Mouse (Mus musculus) kidney, adult 8-10 months (tissue): Measurements from ENCODE around the gene Atf7ip.
"Not testable (repeated sequence)": the region's sequence is repeated elsewhere in the genome, so short reads cannot be mapped to it uniquely, and the experiment has no call there.

Source experiments
- DNase-seq, 2 experiments: peaks; one replicate each; pipeline ENCODE4 v3.0.0; 2022

The Atf7ip gene

GRCm38 (mm10) chr6:136505867-136506266 lies at the start of gene Atf7ip:
Gene Atf7ip (plus strand): TSS chr6:136506167.
- not testable (repeated sequence) for DNase-seq

DNA sequence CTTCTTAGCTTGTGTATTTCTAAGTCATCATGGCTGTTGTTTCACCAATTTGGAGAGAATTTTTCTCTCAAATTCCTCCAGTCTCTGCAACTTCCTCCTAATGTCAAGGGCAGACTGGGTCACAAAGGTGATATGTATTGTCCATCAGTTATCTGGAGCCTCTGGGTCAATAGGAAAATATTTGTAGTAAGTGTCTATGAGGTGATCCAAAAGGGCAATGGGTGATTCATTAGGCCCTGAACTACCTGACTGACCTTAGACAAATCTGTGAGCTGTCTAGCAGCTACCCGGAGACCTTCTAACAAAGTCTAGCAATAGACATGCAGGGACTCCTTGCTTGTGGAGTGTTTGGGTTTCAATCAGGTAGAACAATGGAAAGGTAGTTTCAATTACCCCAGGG lies 49.7 kb upstream of the Atf7ip start:
- DNase-seq, result no peak

DNA sequence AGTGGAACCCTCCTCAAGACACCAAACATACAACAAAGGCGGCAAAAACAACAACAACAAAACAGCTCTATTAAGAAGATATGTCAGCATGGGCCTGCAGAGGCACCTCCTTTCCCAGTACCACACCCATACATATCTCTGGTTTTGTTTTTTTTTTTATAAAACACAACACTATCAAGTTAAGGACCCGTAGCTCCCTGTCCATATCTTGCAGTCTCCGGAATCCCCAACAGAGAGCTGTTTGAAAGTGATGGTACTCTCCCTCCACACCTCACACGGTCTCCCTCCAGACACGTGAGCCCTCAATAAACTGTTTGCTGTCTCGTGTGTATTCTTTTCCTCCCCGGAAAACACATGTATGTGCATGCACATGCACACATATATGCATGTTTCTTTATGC lies 46.8 kb upstream of the Atf7ip start:
- no peak for DNase-seq

DNA sequence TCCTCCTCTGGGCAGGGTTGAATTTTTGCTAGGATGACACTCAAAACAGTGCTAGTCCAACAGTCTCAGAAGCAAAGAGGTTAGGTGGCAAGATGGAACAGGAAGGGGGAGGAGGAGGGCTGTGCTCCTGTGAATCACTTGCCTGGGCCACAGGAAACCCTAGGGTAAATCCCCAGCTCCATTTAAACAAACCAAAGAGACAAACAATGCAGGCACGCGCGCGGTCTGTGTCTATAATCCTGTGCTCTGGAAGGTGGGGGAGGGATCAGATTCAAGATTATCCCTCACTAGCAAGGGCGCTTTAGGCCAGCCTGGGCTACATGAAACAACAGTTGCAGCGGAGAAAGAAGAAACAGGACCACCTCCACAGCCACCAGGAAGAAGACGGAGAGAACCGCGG lies 42.5 kb upstream of the Atf7ip start:
- no peak for DNase-seq

GRCm38 (mm10) chr6:136464121-136464621 lies 41.8 kb upstream of the Atf7ip start:
- DNase-seq, result peak; percentile 37 to 68

- peak; percentile 73 to 85 for DNase-seq
Measured at GRCm38 (mm10) chr6:136465021-136465420, 40.9 kb upstream of the Atf7ip start.

- peak; percentile 45 to 66 for DNase-seq
Measured at GRCm38 (mm10) chr6:136465959-136466381, 40.0 kb upstream of the Atf7ip start.

- peak; percentile 80 to 88 for DNase-seq
Measured at GRCm38 (mm10) chr6:136466956-136467750, 38.8 kb upstream of the Atf7ip start.

- DNase-seq, result no peak
Measured at GRCm38 (mm10) chr6:136467837-136468236, 38.1 kb upstream of the Atf7ip start.

DNA sequence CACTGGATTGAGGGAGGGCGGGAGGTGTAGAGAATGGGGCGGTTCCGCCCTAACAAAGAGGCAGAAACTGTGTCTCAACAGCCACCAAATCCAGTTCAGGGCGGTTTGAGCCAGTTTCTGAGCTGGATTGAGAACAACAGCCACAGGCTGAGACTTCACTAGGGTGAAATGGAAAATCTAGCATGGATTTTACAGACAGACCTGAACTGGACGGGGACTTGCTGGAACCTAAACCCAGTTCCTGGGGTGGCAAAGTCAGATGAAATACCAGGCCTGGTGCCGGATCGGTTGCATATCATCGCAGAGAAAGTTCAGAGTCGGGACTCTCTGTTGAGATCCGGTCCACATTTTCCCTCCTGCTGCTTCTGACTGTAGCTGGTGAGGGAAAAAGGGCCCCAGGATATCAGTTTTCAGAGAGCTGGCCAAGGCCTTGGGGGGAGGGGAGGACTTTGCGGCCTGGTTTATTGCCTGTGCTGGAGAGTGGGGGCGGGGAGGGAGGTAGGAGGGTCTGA lies 37.5 kb upstream of the Atf7ip start:
- DNase-seq, result peak; percentile 96 to 97

DNA sequence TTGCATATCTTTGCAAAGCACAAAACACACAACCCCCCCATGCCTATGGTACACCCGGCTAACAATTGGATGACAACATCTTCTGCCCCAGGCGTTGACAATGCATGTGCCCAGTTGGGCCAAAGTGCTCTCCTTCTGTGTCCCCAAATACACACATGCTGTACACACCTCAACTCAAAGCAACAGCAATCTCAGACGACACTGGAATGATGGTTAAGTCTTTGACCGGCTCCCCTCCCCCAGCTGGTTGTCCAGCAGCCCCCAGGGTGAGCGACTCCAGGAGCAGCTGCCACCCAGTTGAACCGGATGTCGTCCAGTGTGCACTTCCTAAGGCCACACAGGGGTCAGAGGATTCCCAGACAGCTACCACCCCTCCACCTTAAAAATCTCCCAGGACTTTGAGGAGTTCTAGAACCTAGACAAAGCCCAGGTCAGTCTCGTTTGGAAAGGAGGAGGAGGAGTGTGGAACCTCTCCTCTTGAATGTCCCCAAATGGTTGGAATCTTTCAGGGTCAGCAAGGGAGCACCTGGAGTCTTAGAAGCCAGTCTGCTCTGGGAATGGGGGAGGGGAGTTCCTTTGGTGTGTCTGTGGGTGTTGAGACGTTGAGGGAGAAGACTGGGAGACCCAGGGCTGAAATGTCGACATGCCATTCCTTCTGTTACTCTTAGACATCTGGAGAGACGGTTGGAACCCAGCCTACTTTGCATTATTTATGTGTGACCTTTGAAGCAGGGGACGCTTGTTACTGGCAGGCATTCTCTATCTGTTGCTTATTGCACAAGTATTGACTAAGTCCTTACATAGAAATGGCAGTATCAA lies 36.8 kb upstream of the Atf7ip start:
- peak in 1 of 2 experiments; percentile 20 for DNase-seq

GRCm38 (mm10) chr6:136469807-136470206 lies 36.2 kb upstream of the Atf7ip start:
- DNase-seq, result no peak

GRCm38 (mm10) chr6:136470321-136471230 lies 35.4 kb upstream of the Atf7ip start:
- DNase-seq, result peak; percentile 68 to 78

GRCm38 (mm10) chr6:136471601-136472000 lies 34.4 kb upstream of the Atf7ip start:
- DNase-seq, result no peak

DNA sequence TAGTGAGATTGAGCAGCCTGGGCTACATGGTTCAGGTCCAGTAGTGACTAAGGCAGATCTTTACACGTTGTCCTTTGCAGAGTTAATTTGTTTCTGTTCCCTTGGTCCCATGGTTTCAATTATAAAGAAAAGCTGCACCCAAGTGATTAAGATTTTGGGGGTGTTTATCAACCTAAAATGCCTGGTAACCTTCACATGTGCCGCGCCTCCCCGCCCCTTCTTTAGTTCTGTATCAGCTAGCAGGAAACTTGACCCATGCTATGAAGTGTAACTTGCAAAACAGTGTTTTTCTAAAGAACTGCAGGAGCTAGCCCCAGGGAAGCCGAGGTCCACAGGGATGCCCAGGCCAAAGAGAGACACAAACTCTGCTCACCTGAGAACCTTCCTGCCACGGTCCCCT lies 33.2 kb upstream of the Atf7ip start:
- DNase-seq, result no peak

- DNase-seq, result no peak
Measured at GRCm38 (mm10) chr6:136473472-136474129, 32.4 kb upstream of the Atf7ip start.

GRCm38 (mm10) chr6:136475171-136475860 lies 30.7 kb upstream of the Atf7ip start:
- DNase-seq, result no peak

DNA sequence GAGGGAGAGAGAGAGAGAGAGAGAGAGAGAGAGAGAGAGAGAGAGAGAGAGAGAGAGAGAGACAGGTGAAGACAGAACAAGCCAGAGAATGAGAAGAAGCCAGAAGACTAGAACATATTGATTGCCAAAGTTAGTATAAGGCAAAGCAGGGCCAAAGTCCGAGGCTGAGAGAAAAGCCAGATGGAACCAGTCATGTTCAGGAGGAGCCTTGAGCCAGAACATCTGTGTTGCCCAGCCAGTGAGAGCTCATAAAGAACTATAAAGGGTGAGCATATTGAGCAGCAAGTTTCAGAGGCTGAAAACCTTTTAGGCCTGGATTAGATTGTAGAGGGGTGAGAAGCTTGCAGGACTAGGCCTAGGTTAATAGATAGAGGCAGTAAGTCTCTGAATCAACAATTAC lies 28.1 kb upstream of the Atf7ip start:
- DNase-seq, result no peak

DNA sequence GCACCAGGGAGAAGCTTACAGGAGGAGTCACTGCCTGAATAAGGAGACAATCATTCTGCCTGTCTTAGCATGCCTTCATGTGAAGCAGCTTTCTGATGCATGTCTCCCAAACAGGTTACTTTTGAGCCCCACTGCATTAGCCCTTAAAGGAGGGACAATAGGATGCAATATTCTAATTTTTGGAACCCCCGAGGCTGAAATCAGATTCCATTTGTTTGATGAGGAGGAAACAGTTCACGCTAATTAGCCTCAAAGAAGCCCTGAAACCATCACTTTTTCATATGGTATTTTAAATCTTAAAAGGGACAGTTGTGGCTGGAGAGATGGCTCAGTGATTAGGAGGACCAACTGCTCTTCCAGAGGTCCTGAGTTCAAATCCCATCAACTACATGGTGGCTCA lies 22.4 kb upstream of the Atf7ip start:
- DNase-seq, result no peak

GRCm38 (mm10) chr6:136484093-136484492 lies 21.9 kb upstream of the Atf7ip start:
- DNase-seq, result no peak

- DNase-seq, result no peak
Measured at GRCm38 (mm10) chr6:136486166-136486565, 19.8 kb upstream of the Atf7ip start.
